Comparison of ENCODE assay signal across 30 mouse cellular contexts in genomic region chr8:83152470-83152869, GRCm38 (mm10). TPM values are rescaled to one million over a fixed set of nuclear protein-coding genes. Genes with fewer than 3 reads are reported as not detected.
DNase-seq lines count a peak whose midpoint lies in the region; ATAC-seq and TF ChIP-seq lines count a peak whose summit lies in the region.
"Had no signal": no experiment of that assay in that cellular context is flagged by ENCODE, and none has a peak within 500 bp of the region (broad histone marks: within the 10 kb centered on the region; RNA-seq: fewer than 3 reads in every experiment).

No protein-coding gene starts in this region.

- TF ChIP-seq CTCF in ES-Bruce4 (IDR thresholded peaks at IDR 0.05; ENCODE audit: low read depth, low read length) = no peak

- TF ChIP-seq POLR2A in ES-Bruce4 (IDR thresholded peaks at IDR 0.05; ENCODE audit: insufficient read depth, low read length) = no peak

- no peaks in the 10 kb centered on the region for H3K27me3 ChIP-seq in midbrain, embryonic 11.5 days (ENCODE audit: control insufficient read depth, insufficient read depth, low read length)
- no peaks in the 10 kb centered on the region for H3K27me3 ChIP-seq in midbrain, embryonic 15.5 days (replicated peaks)
- H3K27me3 ChIP-seq in ES-Bruce4 (ENCODE audit: control insufficient read depth, insufficient read depth, low read length, poor library complexity, severe bottlenecking) = no peaks in the 10 kb centered on the region
- H3K27me3 ChIP-seq in hindbrain, embryonic 14.5 days (ENCODE audit: control insufficient read depth, insufficient read depth, low read length) = no peaks in the 10 kb centered on the region
- H3K27me3 ChIP-seq: embryonic facial prominence, embryonic 15.5 days; forebrain, embryonic 12.5 days; midbrain, embryonic 12.5 days; neural tube, embryonic 13.5 days; stomach, embryonic 15.5 days had no signal

- no peak for TF ChIP-seq EP300 in ES-Bruce4 (IDR thresholded peaks at IDR 0.05; ENCODE audit: insufficient read depth, low read depth, low read length)

- H3K27ac ChIP-seq in midbrain, embryonic 11.5 days (ENCODE audit: low read depth, low read length) = no peak overlapping the region
- H3K27ac ChIP-seq in midbrain, embryonic 15.5 days = no peak overlapping the region
- H3K27ac ChIP-seq in ES-Bruce4 (ENCODE audit: insufficient read depth, low read length) = peak overlapping the region; percentile 7
- H3K27ac ChIP-seq in hindbrain, embryonic 14.5 days = no peak overlapping the region
- H3K27ac ChIP-seq: embryonic facial prominence, embryonic 10.5 days; embryonic facial prominence, embryonic 15.5 days; forebrain, embryonic 12.5 days; layer of hippocampus, adult 2 months; liver, embryonic 14.5 days; macrophage; midbrain, embryonic 12.5 days; neural tube, embryonic 13.5 days; stomach, embryonic 15.5 days had no signal

- H3K36me3 ChIP-seq in midbrain, embryonic 11.5 days (ENCODE audit: control insufficient read depth, insufficient read depth, low read length) = no peaks in the 10 kb centered on the region
- no peaks in the 10 kb centered on the region for H3K36me3 ChIP-seq in midbrain, embryonic 15.5 days (replicated peaks)
- no peaks in the 10 kb centered on the region for H3K36me3 ChIP-seq in ES-Bruce4 (ENCODE audit: control insufficient read depth, insufficient read depth, low read length, poor library complexity, severe bottlenecking)
- no peaks in the 10 kb centered on the region for H3K36me3 ChIP-seq in hindbrain, embryonic 14.5 days (replicated peaks; ENCODE audit: control insufficient read depth, insufficient read depth)
- H3K36me3 ChIP-seq: embryonic facial prominence, embryonic 10.5 days; embryonic facial prominence, embryonic 15.5 days; forebrain, embryonic 12.5 days; midbrain, embryonic 12.5 days; neural tube, embryonic 13.5 days; stomach, embryonic 15.5 days had no signal

- WGBS in midbrain, embryonic 11.5 days = 84% methylated on average over 4 of the region's 4 CpGs
- 69% methylated on average over 4 of the region's 4 CpGs for WGBS in midbrain, embryonic 15.5 days
- 75% methylated on average over 4 of the region's 4 CpGs for WGBS in hindbrain, embryonic 14.5 days

- H3K4me2 ChIP-seq in midbrain, embryonic 11.5 days = no peak overlapping the region
- H3K4me2 ChIP-seq in midbrain, embryonic 15.5 days = no peak overlapping the region
- H3K4me2 ChIP-seq in hindbrain, embryonic 14.5 days (replicated peaks) = no peak overlapping the region
- H3K4me2 ChIP-seq: embryonic facial prominence, embryonic 15.5 days; forebrain, embryonic 12.5 days; heart, embryonic 11.5 days; midbrain, embryonic 12.5 days; neural tube, embryonic 13.5 days; stomach, embryonic 15.5 days had no signal

- no peaks in the 10 kb centered on the region for H3K9me3 ChIP-seq in midbrain, embryonic 11.5 days (ENCODE audit: control insufficient read depth, low read length)
- no peaks in the 10 kb centered on the region for H3K9me3 ChIP-seq in midbrain, embryonic 15.5 days
- H3K9me3 ChIP-seq in ES-Bruce4 (replicated peaks; ENCODE audit: control insufficient read depth, insufficient read depth, low read length, poor library complexity, severe bottlenecking) = no peaks in the 10 kb centered on the region; the same call in none of the 2 replicates
- no peaks in the 10 kb centered on the region for H3K9me3 ChIP-seq in hindbrain, embryonic 14.5 days (ENCODE audit: control insufficient read depth, low read length)
- H3K9me3 ChIP-seq: embryonic facial prominence, embryonic 10.5 days; embryonic facial prominence, embryonic 15.5 days; forebrain, embryonic 12.5 days; midbrain, embryonic 12.5 days; neural tube, embryonic 13.5 days; stomach, embryonic 15.5 days had no signal

- H3K9ac ChIP-seq in midbrain, embryonic 11.5 days (ENCODE audit: low read length) = no peak overlapping the region
- no peak overlapping the region for H3K9ac ChIP-seq in midbrain, embryonic 15.5 days
- H3K9ac ChIP-seq in ES-Bruce4 (ENCODE audit: low read depth, poor library complexity, severe bottlenecking) = no peak overlapping the region
- no peak overlapping the region for H3K9ac ChIP-seq in hindbrain, embryonic 14.5 days
- H3K9ac ChIP-seq: embryonic facial prominence, embryonic 15.5 days; forebrain, embryonic 12.5 days; forebrain, postnatal 0 days; liver, embryonic 14.5 days; midbrain, embryonic 12.5 days; neural tube, embryonic 13.5 days; stomach, embryonic 15.5 days had no signal

- no peak overlapping the region for H3K4me3 ChIP-seq in midbrain, embryonic 11.5 days (ENCODE audit: low read depth, low read length)
- H3K4me3 ChIP-seq in midbrain, embryonic 15.5 days = no peak overlapping the region
- no peak overlapping the region for H3K4me3 ChIP-seq in ES-Bruce4 (ENCODE audit: low read depth, low read length)
- no peak overlapping the region for H3K4me3 ChIP-seq in hindbrain, embryonic 14.5 days (replicated peaks; ENCODE audit: low read length)
- H3K4me3 ChIP-seq: embryonic facial prominence, embryonic 10.5 days; embryonic facial prominence, embryonic 15.5 days; forebrain, embryonic 12.5 days; layer of hippocampus, adult 2 months; midbrain, embryonic 12.5 days; neural tube, embryonic 13.5 days; stomach, embryonic 15.5 days had no signal

- ATAC-seq in frontal cortex, adult (ENCODE audit: low TSS enrichment) = 0 out of 2 replicates have a peak, but pooled peaks have one; percentile 35
- no peak for ATAC-seq in midbrain, embryonic 11.5 days (ENCODE audit: low FRiP score)
- ATAC-seq in midbrain, embryonic 15.5 days (replicated peaks) = no peak
- peak; percentile 31; the same call in 1 of the 2 replicates for ATAC-seq in megakaryocyte progenitor cell, adult 5-6 weeks (replicated peaks; ENCODE audit: poor library complexity)
- no peak for ATAC-seq in hindbrain, embryonic 14.5 days (ENCODE audit: low FRiP score)
- ATAC-seq: forebrain, postnatal 0 days; hindbrain, embryonic 16.5 days had no signal

- H3K4me1 ChIP-seq in midbrain, embryonic 11.5 days (ENCODE audit: control insufficient read depth, insufficient read depth, low read length) = no peaks in the 10 kb centered on the region
- H3K4me1 ChIP-seq in midbrain, embryonic 15.5 days = no peaks in the 10 kb centered on the region
- peaks cover 6% of the 10 kb centered on the region for H3K4me1 ChIP-seq in ES-Bruce4 (ENCODE audit: control insufficient read depth, insufficient read depth, low read length)
- H3K4me1 ChIP-seq in hindbrain, embryonic 14.5 days (replicated peaks; ENCODE audit: control insufficient read depth, insufficient read depth, low read length) = no peaks in the 10 kb centered on the region
- H3K4me1 ChIP-seq: embryonic facial prominence, embryonic 15.5 days; forebrain, embryonic 12.5 days; midbrain, embryonic 12.5 days; neural tube, embryonic 13.5 days; stomach, embryonic 15.5 days had no signal

- no peak for DNase-seq in frontal cortex, postnatal 36 days (ENCODE audit: low spot score in 2 of 2)
- DNase-seq in midbrain, embryonic 11.5 days (ENCODE audit: low spot score, missing footprints) = peak; percentile 57
- no peak for DNase-seq in cerebellum, postnatal 36 days
- no peak for DNase-seq in hindbrain, embryonic 14.5 days (ENCODE audit: low spot score)
- DNase-seq: adrenal gland, postnatal 25 days; cerebellum, adult 18-20 months; cerebellum, postnatal 10 days; forebrain, postnatal 0 days; gastrocnemius, postnatal 14 days; heart, postnatal 4 days; kidney, adult 2 months; kidney, postnatal 36 days; layer of hippocampus, postnatal 36 days; liver had no signal

RNA-seq across cellular contexts. Expression of gene Tbc1d9, which starts 12.7 kb away (rescaled TPM):
- polyA plus RNA-seq in midbrain, embryonic 11.5 days (2014; fragmentation: Nextera tagmentation; extraction: Ambion mirVana) = 11.3 and 11.8 TPM in 2 replicates
- polyA plus RNA-seq in midbrain, embryonic 15.5 days (2015; fragmentation: Nextera tagmentation; extraction: Ambion mirVana) = 18.1 and 18.9 TPM in 2 replicates
- polyA plus RNA-seq in ES-Bruce4 (2011; ENCODE audit: insufficient read depth, insufficient read length, low read depth, missing spikeins) = 8.8 and 10.6 TPM in 2 replicates
- 0.34 and 0.42 TPM in 2 replicates for total RNA-seq in megakaryocyte progenitor cell, adult 5-6 weeks (2015)
- 0.71 and 1.3 TPM in 2 replicates for total RNA-seq in megakaryocyte progenitor cell, adult 5-6 weeks (2017)
- polyA plus RNA-seq in hindbrain, embryonic 14.5 days (2014; fragmentation: Nextera tagmentation; extraction: Ambion mirVana) = 23.0 and 26.3 TPM in 2 replicates

RNA-seq across cellular contexts. Expression of gene Gm10645, which starts 13.5 kb away (rescaled TPM):
- polyA plus RNA-seq in midbrain, embryonic 11.5 days (2014; fragmentation: Nextera tagmentation; extraction: Ambion mirVana) = 5.8 and 6.6 TPM in 2 replicates
- 8.0 and 8.6 TPM in 2 replicates for polyA plus RNA-seq in midbrain, embryonic 15.5 days (2015; fragmentation: Nextera tagmentation; extraction: Ambion mirVana)
- not detected in 2 replicates for polyA plus RNA-seq in ES-Bruce4 (2011; ENCODE audit: insufficient read depth, insufficient read length, low read depth, missing spikeins)
- 0.12 TPM in 1 of 2 replicates, not detected in the other for total RNA-seq in megakaryocyte progenitor cell, adult 5-6 weeks (2015)
- not detected in 2 replicates for total RNA-seq in megakaryocyte progenitor cell, adult 5-6 weeks (2017)
- 10.3 and 12.9 TPM in 2 replicates for polyA plus RNA-seq in hindbrain, embryonic 14.5 days (2014; fragmentation: Nextera tagmentation; extraction: Ambion mirVana)
- total RNA-seq: adrenal gland, postnatal 25 days; gastrocnemius, postnatal 14 days; heart, adult 18-20 months had no signal

Comparison
In these comparisons a context has a peak if more than half of its experiments do, and no peak if none do; other contexts are left out.
1. ATAC-seq: peak in frontal cortex, adult (single experiment) and megakaryocyte progenitor cell, adult 5-6 weeks (single experiment); none in midbrain, embryonic 11.5 days (single experiment), midbrain, embryonic 15.5 days (single experiment) and hindbrain, embryonic 14.5 days (single experiment).